Mouse (Mus musculus) liver, adult (tissue): Measurements from ENCODE around the gene Tshz2.

Source experiments
- GATA4 ChIP-seq: IDR thresholded peaks from 2 replicates; pipeline ENCODE4 v1.6.1; 2014; ENCODE audit warnings: mild to moderate bottlenecking, low read length; ENCODE audit not compliant: insufficient replicate concordance

Gene Tshz2

DNA sequence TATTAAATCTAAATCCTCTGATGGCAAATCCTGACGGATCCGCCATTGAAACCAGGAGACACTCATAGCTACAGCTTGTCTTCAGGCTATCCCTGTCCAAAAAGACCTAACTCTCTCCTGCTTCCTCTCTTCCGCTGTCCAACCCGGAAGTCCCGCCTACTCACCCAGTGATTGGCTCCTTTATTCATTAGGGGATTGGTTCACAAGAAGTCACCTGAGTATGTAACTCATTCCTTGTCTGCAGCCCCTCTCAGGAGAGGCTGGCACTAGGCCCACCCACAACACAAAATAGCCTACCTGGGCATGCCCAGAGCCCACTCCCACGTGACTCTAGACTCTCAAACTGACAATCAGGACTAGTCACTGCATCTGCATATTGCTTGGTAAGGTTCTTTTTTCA lies 337.7 kb downstream of the Tshz2 start:
- TF ChIP-seq GATA4 = no peak

DNA sequence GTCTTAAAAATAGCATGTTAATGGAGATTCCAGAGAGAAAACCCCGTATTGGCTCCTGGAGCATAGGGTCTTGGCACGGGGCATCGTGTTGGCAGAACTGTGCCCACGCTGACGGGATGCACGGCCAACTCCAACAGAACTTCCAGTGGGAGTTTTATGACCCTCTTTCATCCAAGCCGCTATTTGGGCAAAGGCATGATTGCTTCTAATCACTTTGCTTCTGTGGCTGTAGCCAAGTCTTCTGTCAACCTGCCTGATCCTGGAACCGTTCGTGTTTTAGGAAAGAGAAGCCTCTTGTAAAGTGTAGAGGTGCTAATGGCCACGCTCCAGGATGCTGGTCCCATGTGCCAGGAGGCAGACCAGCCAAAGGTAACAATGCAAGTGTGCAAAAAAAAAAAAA lies 350.1 kb downstream of the Tshz2 start:
- no peak for TF ChIP-seq GATA4

DNA sequence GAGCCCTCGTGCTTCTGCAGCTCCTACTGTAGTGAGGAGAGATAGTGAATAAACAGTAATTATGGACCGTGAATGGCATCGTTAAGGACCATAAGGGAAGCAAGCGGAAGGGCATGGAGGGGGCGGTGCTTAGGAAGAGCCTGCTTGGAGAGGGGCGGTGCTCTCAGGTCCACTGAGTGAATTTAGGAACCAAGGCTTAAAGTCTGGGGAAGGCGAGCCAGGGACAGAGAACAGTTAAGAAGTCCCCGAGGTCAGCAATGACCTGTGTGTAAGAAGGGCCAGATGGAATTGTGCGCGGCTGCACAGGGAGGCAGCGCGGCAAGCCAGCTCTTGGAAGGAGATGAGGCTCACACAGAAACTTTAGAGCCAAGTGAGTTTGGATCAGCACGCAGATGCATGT lies 354.4 kb downstream of the Tshz2 start:
- no peak for TF ChIP-seq GATA4

DNA sequence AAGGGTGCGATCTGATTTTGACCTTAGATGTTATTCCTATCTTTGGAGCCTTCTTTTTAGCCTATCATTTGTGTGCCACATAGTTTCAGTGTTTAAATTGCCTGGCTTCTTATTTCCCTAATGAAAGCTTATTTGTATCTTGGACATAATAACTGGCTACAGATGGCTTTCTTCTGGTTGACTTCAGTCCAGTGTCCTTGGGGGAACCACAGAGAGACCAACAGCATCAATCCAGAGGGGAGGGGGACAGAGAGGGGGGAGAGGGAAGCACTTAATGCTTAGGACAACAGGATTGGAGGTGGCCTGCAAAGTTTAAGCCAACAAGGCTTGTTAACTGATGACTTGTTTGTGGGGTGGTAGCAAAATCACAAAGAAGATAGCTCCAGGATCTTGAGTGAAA lies 356.4 kb downstream of the Tshz2 start:
- no peak for TF ChIP-seq GATA4

DNA sequence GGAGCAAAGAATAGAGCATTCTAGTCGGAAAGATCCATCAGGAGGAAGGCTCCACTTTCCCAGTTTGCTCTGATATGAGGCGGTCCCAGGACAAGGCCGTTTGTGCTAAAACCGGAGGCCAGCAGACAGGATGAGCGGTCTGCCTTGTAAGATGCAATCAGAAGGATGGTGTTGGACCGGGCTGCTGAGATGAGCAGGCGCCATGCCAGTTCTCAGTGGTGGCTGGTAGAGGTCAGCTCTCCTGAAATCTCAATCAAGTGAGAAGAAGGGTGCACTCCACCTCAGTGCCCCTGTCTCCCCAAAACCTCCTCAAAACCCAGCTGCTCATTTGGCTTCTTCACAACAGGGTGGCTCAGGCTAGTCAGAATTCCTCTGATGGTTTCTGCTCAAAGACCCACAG lies 358.2 kb downstream of the Tshz2 start:
- no peak for TF ChIP-seq GATA4

DNA sequence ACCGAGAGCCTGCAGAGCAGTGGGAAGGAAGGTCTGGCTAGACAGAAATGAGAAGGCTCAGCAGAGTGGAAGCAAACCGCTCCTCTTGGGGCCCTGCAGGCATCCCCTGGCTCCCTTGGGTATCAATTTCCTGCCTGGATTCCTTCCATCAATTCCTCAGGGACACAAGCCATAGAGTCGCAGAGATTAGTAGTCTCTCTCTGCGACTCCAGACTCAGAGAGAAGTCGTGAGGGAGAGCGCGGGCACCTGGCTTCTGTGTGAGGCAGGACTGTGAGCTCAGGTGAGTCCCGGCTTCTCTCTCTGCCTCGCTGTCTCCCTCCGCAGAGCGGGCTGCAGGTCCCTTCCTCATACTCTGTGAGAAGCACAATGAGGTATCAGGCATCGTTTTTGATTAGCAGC lies 363.2 kb downstream of the Tshz2 start:
- TF ChIP-seq GATA4 = no peak

DNA sequence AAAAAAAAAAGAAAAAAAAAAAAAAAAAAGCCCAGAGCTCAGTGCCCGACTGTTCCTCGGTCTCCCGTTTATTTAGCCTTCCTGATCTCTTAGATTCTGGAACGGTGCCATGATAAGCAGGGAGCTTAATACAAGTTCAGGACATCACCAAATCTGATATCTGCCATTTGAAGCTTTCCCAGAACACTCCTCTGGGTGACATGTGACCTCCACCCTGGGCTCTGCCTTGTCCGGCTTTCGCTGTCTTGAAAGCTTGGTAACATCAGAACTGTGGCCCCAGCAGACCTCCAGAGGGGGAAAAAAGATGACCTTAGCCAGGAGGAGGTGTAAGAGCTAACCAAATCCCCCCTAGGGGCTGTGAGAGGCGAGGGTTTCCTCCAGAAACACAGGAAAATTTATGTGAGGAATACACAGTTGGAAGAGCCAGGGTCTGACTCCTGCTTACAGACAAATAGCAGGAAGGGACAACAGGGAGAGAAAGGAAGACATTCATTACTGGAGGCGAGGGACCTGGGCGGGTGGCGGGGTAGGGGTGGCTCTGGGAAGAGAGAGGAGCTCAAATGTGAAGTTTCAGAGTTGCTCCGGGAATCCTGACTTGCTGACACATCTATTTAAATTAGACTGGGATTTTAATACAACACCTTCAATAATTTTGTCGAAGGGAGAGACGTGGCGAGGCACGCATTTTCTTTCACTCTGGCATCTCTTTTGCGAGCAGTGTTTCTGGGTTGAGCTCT lies 363.9 kb downstream of the Tshz2 start:
- no peak for TF ChIP-seq GATA4

DNA sequence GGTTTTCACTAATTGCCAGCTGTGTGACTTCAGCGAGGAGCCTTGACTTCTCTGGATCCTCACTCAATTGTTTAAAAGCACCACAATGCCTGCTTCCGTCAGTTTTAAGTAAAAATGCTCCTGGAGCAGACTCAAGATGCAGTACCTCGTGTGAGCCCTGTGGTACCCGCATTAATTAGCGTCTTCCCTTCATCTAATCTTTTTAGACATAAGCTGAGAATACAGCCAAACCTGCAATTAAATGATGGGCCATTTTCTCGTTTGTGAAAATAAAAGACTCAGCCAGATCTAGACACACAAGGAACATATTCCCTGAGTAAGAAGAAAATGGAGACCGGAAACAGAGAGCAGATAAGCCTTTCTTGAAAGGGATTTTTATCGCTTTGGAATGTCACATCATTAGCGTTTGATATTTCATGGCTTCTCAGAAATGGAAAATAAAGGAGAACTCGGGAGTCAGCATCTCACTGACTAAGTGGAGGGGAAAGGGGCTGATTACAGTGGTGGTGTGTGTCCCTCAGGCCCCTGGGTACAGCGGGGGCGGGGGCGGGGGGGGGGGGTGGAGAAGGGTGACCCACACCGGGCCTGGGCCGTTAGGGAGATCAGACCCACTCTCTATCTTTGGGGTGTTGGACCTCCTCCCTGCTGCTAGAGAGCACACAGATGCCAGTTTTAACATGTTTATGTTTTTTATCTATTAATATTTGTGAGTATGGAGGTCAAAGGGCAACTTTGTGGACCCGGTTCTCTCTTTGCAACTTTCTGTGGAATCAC lies 364.6 kb downstream of the Tshz2 start:
- peak; percentile 35; the same call in 1 of the 2 replicates for TF ChIP-seq GATA4

DNA sequence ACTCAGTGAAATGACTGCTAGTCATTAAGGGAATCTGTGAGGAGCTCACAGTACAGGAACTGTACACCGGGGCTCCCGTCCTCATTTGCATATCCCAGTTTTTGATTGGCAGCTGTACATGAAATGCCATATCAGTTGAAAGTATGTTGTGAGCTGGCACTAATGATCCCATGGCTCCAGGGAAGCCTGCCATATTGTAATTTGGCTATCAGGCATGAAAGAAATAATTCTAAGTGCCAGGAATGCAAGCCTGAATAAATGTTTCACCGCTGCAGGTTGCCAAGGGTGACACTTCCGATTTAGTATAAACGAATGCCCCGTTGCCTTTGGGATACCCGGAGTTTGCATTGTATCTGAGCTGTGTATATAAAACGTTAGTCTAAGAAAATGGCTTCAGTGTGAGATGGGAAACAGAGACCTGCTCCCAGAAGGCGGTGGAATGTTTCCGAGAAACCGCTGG lies 366.1 kb downstream of the Tshz2 start:
- no peak for TF ChIP-seq GATA4

DNA sequence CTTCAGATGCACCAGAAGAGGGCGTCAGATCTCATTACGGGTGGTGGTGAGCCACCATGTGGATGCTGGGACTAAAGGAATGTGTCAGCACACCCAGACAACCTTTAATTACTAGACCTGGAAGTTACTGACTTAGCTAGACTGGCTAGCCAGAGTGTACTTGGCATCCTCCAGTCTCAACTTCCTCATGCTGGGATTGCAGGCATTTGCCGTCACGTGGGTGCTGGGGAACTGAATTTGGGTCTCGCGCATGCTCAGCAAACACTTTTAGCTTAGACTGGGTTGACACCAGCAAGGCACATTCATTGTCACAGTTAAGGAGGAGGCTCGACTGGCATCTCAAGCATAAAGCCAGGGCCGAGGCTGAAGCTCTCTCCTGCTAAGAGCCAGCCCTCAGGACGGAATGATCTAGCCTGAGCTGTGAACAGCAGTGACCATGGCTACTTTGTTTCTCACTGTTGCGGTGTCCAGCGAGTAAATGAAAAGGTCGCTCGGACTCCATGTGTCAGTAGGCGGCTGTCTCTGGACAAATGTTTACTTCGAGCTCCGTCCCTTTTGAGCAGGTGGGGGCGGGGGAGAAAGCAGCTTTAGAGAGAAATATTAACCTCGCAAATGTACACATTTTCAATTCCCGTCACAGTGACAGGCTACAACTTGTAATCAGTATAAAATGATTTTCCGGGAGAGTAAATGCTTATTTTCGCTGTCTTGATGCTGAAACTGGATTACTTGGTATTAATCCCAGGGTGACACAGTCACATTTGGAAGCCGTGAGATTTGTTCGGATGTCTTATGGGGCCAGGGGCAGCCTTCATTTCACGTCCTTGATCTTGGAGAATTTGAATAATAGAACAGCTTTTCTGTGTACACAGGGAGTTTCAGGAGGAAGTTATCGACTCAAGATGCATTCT lies 370.0 kb downstream of the Tshz2 start:
- TF ChIP-seq GATA4 = no peak

DNA sequence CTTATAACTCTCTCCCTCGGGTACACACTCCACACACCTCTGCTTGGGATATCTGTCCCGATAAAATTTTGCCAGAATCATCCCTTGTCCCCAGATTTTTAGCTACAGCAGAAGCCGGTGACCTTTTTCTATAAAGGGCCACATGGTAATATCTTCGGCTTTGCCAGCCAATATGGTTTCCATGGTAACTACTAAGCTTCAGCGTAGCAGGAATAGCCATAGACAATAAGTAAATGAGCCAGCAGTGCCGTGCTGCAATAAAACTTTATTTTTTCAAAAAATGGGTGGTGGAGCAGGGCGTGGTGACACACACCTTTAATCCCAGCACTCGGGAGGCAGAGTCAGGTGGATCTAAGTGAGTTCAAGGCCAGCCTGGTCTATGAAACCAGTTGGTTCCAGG lies 370.9 kb downstream of the Tshz2 start:
- no peak for TF ChIP-seq GATA4

DNA sequence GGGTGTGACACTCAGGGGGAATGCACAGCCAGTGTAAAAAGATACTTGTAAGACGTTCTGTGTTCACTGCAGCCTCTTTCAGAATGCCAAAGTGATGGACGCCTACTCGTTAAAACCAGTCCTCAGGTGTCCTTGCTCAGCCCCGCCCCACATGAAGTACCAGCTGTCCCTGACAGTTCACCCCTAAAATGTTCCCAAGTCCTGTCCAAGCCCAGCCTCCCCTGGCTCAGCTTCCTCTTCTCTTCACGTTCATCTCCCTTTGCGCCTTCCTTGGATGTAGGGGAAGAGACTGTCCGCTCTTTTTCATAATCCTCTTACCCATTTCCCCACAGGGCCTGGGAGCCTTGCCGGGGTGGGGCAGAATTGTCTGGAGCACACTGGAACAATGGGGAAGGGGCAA lies 374.0 kb downstream of the Tshz2 start:
- TF ChIP-seq GATA4 = no peak

DNA sequence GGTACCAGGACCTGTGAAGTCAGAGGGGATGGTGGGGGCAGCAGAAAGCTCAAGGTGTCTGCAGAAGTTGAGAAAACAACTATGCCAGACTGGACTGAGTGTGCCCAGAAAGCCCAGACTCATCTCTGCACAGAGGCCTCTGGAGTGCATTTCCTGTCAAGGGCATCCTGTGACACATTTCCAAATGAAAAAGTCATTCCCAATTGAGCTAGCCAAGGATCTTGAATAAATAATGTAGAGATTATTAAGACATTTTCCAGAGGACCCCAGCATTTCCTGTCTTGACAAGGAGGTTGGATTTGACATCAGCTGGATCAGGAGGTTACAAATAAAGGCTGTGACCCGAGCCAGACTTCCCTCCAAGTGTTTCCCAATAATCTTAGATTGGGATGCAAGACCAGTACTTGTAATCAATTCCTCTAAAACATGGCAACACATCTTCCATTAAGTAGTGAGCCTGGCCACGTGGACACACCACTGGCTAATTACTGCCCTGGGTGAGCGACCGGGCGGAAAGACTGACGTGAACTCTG lies 374.7 kb downstream of the Tshz2 start:
- peak; percentile 77 for TF ChIP-seq GATA4

DNA sequence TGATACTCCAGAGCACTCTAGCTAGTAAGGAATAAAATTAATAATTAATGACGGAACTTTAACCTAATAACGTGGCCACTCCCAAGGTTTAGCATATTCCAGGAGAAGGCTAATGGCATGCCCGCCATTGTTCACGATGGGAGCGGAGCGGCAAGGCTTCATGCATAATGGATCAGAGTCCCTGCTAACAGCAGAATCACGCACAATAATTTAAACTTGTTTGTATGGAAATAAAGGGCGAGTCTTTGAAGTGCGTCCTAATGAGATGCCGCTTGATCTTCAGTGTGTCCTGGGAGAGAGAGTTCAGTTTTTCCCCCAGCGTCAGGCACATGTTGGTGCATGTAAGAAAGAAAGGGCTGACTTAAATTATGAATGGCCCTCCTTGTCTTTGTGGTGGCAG lies 376.9 kb downstream of the Tshz2 start:
- TF ChIP-seq GATA4 = no peak

DNA sequence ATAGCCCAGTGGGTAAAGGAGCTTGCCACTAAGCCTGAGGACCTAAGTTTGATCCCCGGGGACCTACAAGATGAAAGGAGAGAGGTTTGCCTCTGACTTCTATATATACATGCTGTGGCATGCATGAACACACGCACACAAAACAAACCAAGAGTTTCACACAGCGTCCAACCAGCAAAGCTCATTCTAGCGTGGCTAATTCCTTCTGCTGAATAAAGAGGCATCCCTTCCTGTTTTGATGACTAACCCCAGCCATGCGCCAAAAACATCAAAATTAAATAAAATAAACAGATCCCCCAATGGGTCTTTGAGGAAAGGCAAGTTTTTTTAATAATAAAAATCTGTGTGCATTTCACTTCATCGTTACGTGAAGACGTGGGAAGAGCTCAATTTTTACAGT lies 379.0 kb downstream of the Tshz2 start:
- no peak for TF ChIP-seq GATA4
